Mouse (Mus musculus): ENCODE results near the gene Sdhaf1.

The Sdhaf1 gene

GRCm38 (mm10) chr7:30323795-30324194, at the start of gene Sdhaf1:
Gene Sdhaf1 (minus strand): TSS chr7:30323895.
- DNase-seq (ENCODE audit: low spot score): no peak

DNA sequence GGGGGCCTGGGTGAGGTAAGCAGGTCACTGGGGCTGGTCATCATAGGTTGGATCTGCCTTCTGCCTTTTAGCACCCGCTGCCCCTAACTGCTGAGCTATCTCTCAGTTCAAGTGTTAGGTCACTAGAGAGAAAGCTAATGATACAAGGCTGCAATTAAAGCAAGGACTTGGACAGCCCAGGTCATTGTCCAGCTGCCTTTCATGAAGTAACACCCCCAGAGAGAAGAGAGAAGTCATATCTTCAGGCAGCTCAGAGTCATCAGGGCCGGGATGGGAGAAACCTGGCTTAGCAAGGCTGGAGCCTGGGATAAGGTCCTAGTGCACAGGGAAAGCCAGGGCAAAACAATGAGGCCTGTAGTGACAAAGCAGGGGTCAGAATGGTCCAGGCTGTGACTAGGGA, 43.8 kb upstream of the Sdhaf1 start:
- DNase-seq (ENCODE audit: low spot score): no peak

GRCm38 (mm10) chr7:30363344-30363738, 39.6 kb upstream of the Sdhaf1 start:
- DNase-seq (ENCODE audit: low spot score): no peak

GRCm38 (mm10) chr7:30362652-30363343, 39.1 kb upstream of the Sdhaf1 start, which contains the start of gene Lrfn3:
Gene Lrfn3 (minus strand): TSS chr7:30362772.
- no peak for DNase-seq (ENCODE audit: low spot score)

DNA sequence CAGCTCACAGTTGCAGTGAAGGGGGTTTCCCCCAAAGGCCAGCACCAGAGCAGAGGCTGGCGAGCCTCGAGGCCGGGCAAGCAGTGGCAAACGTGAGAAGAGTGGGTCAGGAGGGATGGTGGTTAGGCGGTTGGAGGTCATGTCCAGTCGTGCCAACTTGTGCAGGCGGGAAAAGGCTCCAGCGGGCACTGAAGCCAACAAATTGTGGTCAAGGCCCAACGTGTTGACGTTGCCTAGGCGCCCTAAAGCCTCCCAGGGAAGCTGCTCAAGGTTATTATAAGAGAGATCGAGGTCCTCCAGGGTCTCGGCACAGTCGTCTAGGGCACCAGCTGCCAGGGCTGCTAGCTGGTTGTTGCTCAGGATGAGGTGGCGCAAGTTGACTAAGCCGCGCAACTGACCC, 36.3 kb upstream of the Sdhaf1 start:
- DNase-seq (ENCODE audit: low spot score): no peak

DNA sequence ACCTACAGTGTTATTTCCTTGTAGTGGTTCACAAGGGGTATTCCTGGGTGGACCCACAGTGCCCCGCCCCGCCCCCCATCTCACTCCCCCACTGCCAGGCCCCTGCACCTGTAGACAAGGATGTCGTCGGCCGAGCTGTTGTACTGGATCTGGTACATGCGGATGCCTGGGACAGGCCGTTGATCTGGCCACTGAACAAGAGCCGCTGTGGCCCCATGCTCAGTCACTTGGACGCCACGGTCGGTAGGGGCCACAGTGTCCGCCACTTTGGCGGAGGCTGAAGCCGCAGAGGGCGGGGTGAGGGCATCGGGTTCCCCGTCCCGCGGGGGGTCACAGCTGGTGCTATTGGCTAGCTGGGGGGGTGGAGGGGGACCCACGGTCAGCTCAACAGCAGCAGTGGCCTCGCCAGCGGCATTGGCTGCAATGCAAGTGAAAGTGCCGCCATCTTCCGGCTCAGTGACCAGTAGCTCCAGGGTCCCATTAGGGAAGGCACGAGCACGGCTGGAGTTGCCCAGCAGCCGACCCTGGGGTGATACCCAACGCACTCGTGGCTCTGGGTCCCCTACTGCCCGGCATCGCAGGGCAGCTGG, 35.7 kb upstream of the Sdhaf1 start:
- DNase-seq (ENCODE audit: low spot score): no peak

DNA sequence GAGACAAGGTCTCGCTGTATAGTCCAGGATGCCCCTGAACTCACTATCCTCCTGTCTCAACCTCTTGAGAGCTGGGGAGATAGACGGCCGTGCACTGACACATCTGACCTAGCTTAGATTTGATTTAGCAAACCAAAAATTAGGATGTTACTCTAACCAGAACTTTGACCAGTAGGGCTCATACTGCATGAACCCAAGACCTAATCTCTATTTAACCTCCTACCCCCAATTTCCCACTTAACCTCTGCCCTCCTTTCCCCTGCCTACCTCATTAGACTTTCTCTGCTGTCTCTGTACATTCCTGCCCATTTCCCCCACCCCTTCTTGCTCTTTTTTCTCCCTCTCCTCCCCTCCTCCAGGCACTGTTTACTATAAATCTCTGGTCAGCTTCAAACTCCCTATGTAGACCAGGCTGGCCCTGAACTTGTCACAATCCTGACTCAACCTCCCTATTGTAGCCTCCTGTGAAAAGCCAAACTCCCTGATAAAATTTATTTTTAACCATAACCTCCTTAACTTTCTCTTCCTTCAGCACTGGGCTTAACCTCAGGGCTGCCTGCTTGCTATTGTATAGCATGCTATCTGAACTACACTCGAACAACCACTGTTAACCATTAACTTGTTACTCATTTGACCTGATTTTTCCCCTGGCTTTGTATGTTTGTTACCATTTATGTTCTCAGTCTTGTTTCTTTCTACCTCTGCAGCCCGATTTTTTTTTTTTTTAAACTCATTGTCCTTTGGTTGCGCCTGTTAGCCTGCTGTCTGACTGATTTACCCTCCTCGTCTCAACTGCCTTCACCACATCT, 34.9 kb upstream of the Sdhaf1 start:
- DNase-seq (ENCODE audit: low spot score): no peak

DNA sequence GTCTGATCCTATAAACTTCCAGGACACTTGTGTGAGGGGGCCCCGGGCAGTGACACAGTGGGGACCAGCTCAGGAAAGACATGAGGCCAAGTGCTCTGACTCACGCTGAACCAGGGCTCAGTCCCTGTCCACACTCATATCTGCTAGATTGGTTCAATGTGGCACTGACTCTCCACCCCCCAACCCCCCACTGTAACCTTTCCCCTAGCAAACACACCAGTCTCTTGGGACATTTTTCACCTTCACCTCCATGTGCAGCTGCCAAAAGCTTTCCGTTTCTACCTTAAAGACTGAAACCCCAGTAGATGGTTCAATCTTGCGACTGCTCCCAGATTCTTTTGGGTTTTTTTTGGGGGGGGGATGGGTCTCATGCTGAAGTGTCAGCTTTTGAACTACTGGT, 30.4 kb upstream of the Sdhaf1 start:
- no peak for DNase-seq (ENCODE audit: low spot score)

DNA sequence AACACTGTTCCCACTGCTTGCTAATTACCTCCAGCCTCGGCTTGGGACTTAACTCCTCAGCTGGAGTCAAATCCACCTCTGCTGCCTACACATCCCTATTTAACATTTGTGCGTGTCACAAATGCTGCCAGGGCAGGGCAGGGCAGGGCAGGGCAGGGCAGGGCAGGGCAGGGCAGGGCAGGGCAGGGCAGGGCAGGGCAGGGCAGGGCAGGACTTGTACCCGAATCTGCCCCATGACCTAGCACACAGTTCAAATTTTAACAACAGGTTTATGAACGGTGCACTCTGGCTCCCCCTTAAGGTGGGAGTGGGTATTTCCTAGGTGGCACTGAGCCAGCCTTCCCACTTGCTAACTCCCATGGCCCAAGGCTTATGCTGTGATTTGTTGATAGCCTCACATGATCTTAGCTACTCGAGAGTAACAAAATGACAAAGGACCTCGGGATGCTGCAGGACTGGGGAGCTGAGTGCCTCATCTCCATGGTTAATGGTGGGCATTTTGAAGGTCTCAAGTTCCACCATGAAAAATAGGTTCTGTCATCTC, 29.7 kb upstream of the Sdhaf1 start:
- DNase-seq (ENCODE audit: low spot score): peak; percentile 60

GRCm38 (mm10) chr7:30347828-30348227, 24.1 kb upstream of the Sdhaf1 start:
- peak; percentile 65 for DNase-seq (ENCODE audit: low spot score)

DNA sequence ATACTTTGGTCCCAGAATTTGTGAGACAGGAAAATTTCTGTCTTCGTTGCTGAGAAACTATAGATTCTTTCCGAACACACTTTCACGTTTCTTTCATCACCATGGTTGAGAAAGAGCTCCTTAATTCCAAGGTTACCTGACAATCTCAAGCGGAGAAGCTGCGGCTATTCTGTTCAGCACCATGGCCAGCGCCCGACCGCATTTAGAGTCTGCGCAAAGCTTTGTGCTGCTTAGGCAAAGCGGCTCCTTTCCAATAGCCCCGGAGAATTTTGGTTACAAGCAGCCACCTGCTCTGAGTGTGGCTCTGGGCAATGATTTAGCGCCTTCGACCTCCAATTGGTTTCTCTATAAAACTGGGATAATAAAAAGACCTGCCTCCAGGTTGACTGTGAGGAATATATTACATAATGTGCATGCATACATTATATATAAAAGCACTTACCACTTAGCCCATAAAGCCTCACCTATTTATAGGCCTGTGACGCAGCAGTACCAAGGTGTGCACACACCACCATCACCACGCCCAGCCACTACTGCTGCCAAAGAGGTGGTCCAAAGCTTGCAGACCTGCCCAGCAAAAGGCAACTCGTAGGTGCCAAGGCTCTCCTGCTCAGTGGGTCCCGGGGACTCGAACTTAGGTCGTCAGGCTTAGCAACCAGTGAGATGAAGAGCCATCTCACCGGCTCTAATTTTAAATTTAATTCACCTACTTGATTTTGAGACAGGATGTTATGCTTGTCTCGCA, 23.1 kb upstream of the Sdhaf1 start:
- peak; percentile 52 for DNase-seq (ENCODE audit: low spot score)

GRCm38 (mm10) chr7:30339432-30340109, 15.9 kb upstream of the Sdhaf1 start:
- no peak for DNase-seq (ENCODE audit: low spot score)

DNA sequence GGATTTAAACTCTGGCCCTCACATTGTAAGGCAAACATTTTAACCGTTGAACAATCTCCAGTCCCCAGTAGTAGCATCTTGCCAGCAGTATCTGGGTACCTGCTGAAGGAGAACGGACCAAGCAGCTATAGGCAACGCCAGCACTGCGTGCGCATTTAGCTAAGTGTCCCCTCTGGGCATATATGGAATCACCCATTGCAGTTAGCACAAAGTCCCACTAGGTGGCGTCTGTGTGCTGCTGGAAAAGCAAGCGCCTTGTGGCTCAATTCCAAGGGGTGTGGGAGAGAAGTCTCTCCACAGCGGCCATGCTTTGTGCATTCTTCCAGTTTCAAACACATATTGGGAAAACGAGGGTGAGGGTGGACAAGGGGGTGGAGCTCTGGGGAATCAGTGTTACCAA, 12.7 kb upstream of the Sdhaf1 start:
- peak; percentile 65 for DNase-seq (ENCODE audit: low spot score)

- DNase-seq (ENCODE audit: low spot score): no peak
These were observed 12.0 kb upstream of the Sdhaf1 start for GRCm38 (mm10) chr7:30335688-30336087.

- DNase-seq (ENCODE audit: low spot score): no peak
These were observed 10.9 kb upstream of the Sdhaf1 start for GRCm38 (mm10) chr7:30334563-30334962.

GRCm38 (mm10) chr7:30333436-30333835, 9.7 kb upstream of the Sdhaf1 start:
- DNase-seq (ENCODE audit: low spot score): peak; percentile 15

DNA sequence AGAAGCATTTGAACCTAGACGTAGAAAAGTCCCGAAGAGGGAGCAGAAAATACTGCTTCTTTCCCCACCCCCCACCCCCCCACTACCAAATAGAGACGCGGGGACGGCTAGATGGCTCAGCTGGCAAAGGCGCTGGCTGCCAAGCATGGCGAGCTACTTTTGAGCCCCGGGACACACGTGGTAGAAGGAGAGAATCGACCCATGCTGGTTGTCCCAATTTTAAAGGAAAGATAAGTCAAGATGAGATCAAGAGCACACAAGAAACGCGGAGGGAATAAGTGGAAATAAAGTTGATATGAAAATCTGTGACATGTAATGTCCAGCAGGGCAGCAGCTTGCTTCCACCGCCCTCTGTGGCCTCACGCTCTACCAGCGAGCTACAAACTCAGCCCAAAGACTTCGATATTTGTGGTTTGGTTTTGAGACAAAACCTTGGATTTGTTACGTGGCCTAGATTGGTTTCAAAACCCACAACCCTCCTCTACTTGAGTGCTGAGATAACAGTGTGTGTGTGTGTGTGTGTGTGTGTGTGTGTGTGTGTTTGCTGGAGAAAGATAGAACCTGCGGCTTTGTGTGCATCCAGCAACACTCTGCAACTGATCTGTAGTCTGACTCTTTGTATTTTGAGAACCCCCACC, 9.0 kb upstream of the Sdhaf1 start:
- DNase-seq (ENCODE audit: low spot score): peak; percentile 22

- DNase-seq (ENCODE audit: low spot score): peak; percentile 87
These were observed 8.2 kb upstream of the Sdhaf1 start for GRCm38 (mm10) chr7:30331887-30332286.

DNA sequence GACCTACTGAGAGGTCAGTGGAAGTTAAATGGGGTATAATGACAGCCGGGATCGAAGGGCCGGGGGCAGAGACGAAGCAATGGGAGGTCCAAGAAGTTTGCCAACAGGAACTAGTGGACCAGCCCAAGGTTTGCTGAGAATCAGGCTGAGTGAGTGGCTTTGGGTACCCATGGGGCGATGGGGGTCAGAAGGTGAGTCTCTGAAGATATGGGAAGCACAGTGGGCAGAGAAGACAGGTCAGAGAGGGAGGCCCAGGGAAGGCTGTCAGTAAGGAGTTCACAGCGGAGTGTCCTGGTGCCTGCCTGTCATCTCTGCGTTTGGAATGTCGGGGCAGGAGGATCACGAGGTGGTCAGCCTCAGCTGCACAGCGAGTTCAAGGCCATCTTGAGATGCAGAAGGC, 4.7 kb upstream of the Sdhaf1 start:
- no peak for DNase-seq (ENCODE audit: low spot score)

DNA sequence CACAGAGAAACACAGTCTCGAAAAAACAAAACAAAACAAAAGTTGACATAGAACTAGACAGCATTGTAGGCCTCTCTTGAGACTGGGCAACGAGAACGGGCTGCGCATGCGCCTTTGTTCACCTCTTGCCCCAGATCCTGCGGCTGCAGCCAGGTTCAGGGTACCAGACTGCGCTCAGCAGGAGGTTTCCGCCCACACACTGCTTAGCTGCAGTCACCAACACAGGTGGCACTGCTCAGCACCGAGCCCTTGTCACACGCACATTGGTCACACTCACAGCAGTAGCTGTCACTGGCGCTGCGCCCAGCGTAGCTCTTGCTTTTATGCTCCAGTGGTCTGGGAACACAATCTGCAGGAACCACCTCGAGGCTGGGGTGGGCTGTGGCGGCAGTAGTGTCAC, 3.4 kb upstream of the Sdhaf1 start:
- DNase-seq (ENCODE audit: low spot score): no peak

GRCm38 (mm10) chr7:30326427-30326826, 2.7 kb upstream of the Sdhaf1 start:
- DNase-seq (ENCODE audit: low spot score): no peak

Data from T-cell, adult 2 months (primary cell).